Mouse (Mus musculus): ENCODE results near the gene Zbtb39. TPM values are rescaled to one million over a fixed set of nuclear protein-coding genes. Genes with fewer than 3 reads are reported as not detected.
A peak's percentile ranks its signal among the peaks of the same experiment; 100 is the strongest.

Gene Zbtb39
- polyA plus RNA-seq, 1 experiment from 2014 or later, result 2.5 TPM

GRCm38 (mm10) chr10:127710331-127710730, 29.0 kb upstream of the Zbtb39 start:
- Histone ChIP-seq H3K4me1 (replicated peaks) (peaks cover 14% of the 10 kb centered on the region), H3K27ac (ENCODE audit: poor library complexity, severe bottlenecking) (no peak overlapping the region), H3K4me3 (no peak overlapping the region), H3K36me3 (no peaks in the 10 kb centered on the region), H3K27me3 (replicated peaks) (peaks cover 10% of the 10 kb centered on the region; the same call in 1 of the 2 replicates), H3K4me2 (no peak overlapping the region), H3K9me3 (replicated peaks) (no peaks in the 10 kb centered on the region), H3K9ac (no peak overlapping the region)
- 54% methylated on average over 13 of the region's 13 CpGs for WGBS
- ATAC-seq (ENCODE audit: insufficient number of reproducible peaks, low FRiP score), result no peak

GRCm38 (mm10) chr10:127712736-127713135, 26.6 kb upstream of the Zbtb39 start:
- Histone ChIP-seq H3K4me2 (no peak overlapping the region), H3K9ac (no peak overlapping the region), H3K27me3 (replicated peaks) (peaks cover 18% of the 10 kb centered on the region; the same call in 1 of the 2 replicates), H3K9me3 (replicated peaks) (no peaks in the 10 kb centered on the region), H3K4me3 (no peak overlapping the region), H3K27ac (ENCODE audit: poor library complexity, severe bottlenecking) (no peak overlapping the region), H3K4me1 (replicated peaks) (peaks cover 2% of the 10 kb centered on the region), H3K36me3 (no peaks in the 10 kb centered on the region)
- ATAC-seq (ENCODE audit: insufficient number of reproducible peaks, low FRiP score), result no peak
- WGBS, result 71% methylated on average over 6 of the region's 6 CpGs

GRCm38 (mm10) chr10:127721671-127722418, 17.5 kb upstream of the Zbtb39 start:
- WGBS, result 4% methylated on average over 20 of the region's 20 CpGs
- Histone ChIP-seq H3K4me1 (replicated peaks) (peaks cover 19% of the 10 kb centered on the region), H3K4me2 (peak overlapping the region; percentile 49), H3K36me3 (no peaks in the 10 kb centered on the region), H3K9me3 (replicated peaks) (no peaks in the 10 kb centered on the region), H3K4me3 (peak overlapping the region; percentile 19), H3K27me3 (replicated peaks) (peaks cover 55% of the 10 kb centered on the region), H3K9ac (peak overlapping the region; percentile 23), H3K27ac (ENCODE audit: poor library complexity, severe bottlenecking) (no peak overlapping the region)
- ATAC-seq (ENCODE audit: insufficient number of reproducible peaks, low FRiP score), result no peak; the same call in 1 of the 2 replicates

GRCm38 (mm10) chr10:127724178-127724577, 15.2 kb upstream of the Zbtb39 start, which contains the start of gene Tac2:
Gene Tac2, plus strand, starts transcription at chr10:127724478.
- peaks cover 19% of the 10 kb centered on the region for H3K4me1 ChIP-seq (replicated peaks)
- H3K36me3 ChIP-seq, result no peaks in the 10 kb centered on the region
- ATAC-seq (ENCODE audit: insufficient number of reproducible peaks, low FRiP score), result no peak
- no peak within 1 kb of the TSS for H3K9ac ChIP-seq
- H3K27me3 ChIP-seq (replicated peaks), result peaks cover 65% of the 10 kb centered on the region
- no peak within 1 kb of the TSS for H3K27ac ChIP-seq (ENCODE audit: poor library complexity, severe bottlenecking)
- no peaks in the 10 kb centered on the region for H3K9me3 ChIP-seq (replicated peaks)
- 72% methylated on average over 3 of the region's 3 CpGs for WGBS
- no peak within 1 kb of the TSS for H3K4me3 ChIP-seq
- H3K4me2 ChIP-seq, result no peak within 1 kb of the TSS

GRCm38 (mm10) chr10:127725136-127725535, 14.2 kb upstream of the Zbtb39 start:
- no peak for ATAC-seq (ENCODE audit: insufficient number of reproducible peaks, low FRiP score)
- Histone ChIP-seq H3K4me2 (no peak overlapping the region), H3K27me3 (replicated peaks) (peaks cover 63% of the 10 kb centered on the region), H3K36me3 (no peaks in the 10 kb centered on the region), H3K9ac (no peak overlapping the region), H3K4me3 (no peak overlapping the region), H3K9me3 (replicated peaks) (no peaks in the 10 kb centered on the region), H3K4me1 (replicated peaks) (peaks cover 19% of the 10 kb centered on the region), H3K27ac (ENCODE audit: poor library complexity, severe bottlenecking) (no peak overlapping the region)
- WGBS, result 58% methylated on average over 4 of the region's 4 CpGs

- no peak for ATAC-seq (ENCODE audit: insufficient number of reproducible peaks, low FRiP score)
- H3K27me3 ChIP-seq (replicated peaks), result peaks cover 34% of the 10 kb centered on the region
- H3K4me3 ChIP-seq, result no peak overlapping the region
- no peak overlapping the region for H3K27ac ChIP-seq (ENCODE audit: poor library complexity, severe bottlenecking)
- WGBS, result 74% methylated on average over 8 of the region's 8 CpGs
- no peaks in the 10 kb centered on the region for H3K9me3 ChIP-seq (replicated peaks)
- H3K36me3 ChIP-seq, result no peaks in the 10 kb centered on the region
- H3K9ac ChIP-seq, result no peak overlapping the region
- no peaks in the 10 kb centered on the region for H3K4me1 ChIP-seq (replicated peaks)
- no peak overlapping the region for H3K4me2 ChIP-seq
These were observed 10.9 kb upstream of the Zbtb39 start for GRCm38 (mm10) chr10:127728437-127728836.

- Histone ChIP-seq H3K36me3 (no peaks in the 10 kb centered on the region), H3K27me3 (replicated peaks) (peaks cover 28% of the 10 kb centered on the region), H3K27ac (ENCODE audit: poor library complexity, severe bottlenecking) (no peak overlapping the region), H3K9me3 (replicated peaks) (no peaks in the 10 kb centered on the region), H3K4me3 (no peak overlapping the region), H3K4me2 (no peak overlapping the region), H3K9ac (no peak overlapping the region), H3K4me1 (replicated peaks) (no peaks in the 10 kb centered on the region; the same call in 1 of the 2 replicates)
- 61% methylated on average over 11 of the region's 11 CpGs for WGBS
- no peak for ATAC-seq (ENCODE audit: insufficient number of reproducible peaks, low FRiP score)
These were observed 8.9 kb upstream of the Zbtb39 start for GRCm38 (mm10) chr10:127730285-127730932.

GRCm38 (mm10) chr10:127730933-127731310, 8.4 kb upstream of the Zbtb39 start:
- no peaks in the 10 kb centered on the region; the same call in 1 of the 2 replicates for H3K4me1 ChIP-seq (replicated peaks)
- no peak overlapping the region for H3K4me2 ChIP-seq
- 58% methylated on average over 9 of the region's 9 CpGs for WGBS
- no peaks in the 10 kb centered on the region for H3K9me3 ChIP-seq (replicated peaks)
- ATAC-seq (ENCODE audit: insufficient number of reproducible peaks, low FRiP score), result no peak
- H3K27me3 ChIP-seq (replicated peaks), result peaks cover 25% of the 10 kb centered on the region
- H3K36me3 ChIP-seq, result no peaks in the 10 kb centered on the region
- no peak overlapping the region for H3K27ac ChIP-seq (ENCODE audit: poor library complexity, severe bottlenecking)
- no peak overlapping the region for H3K9ac ChIP-seq
- no peak overlapping the region for H3K4me3 ChIP-seq

GRCm38 (mm10) chr10:127731397-127731796, 7.9 kb upstream of the Zbtb39 start:
- H3K27me3 ChIP-seq (replicated peaks), result peaks cover 23% of the 10 kb centered on the region
- H3K36me3 ChIP-seq, result no peaks in the 10 kb centered on the region
- H3K4me2 ChIP-seq, result no peak overlapping the region
- no peak overlapping the region for H3K9ac ChIP-seq
- H3K27ac ChIP-seq (ENCODE audit: poor library complexity, severe bottlenecking), result no peak overlapping the region
- 38% methylated on average over 5 of the region's 5 CpGs for WGBS
- no peak overlapping the region for H3K4me3 ChIP-seq
- ATAC-seq (ENCODE audit: insufficient number of reproducible peaks, low FRiP score), result no peak
- H3K4me1 ChIP-seq (replicated peaks), result no peaks in the 10 kb centered on the region; the same call in 1 of the 2 replicates
- no peaks in the 10 kb centered on the region for H3K9me3 ChIP-seq (replicated peaks)

- Histone ChIP-seq H3K27me3 (replicated peaks) (0 out of 2 replicates have a peak, but pooled peaks cover 4% of the 10 kb centered on the region), H3K9ac (no peak overlapping the region), H3K4me1 (replicated peaks) (peaks cover 9% of the 10 kb centered on the region), H3K9me3 (replicated peaks) (no peaks in the 10 kb centered on the region), H3K27ac (ENCODE audit: poor library complexity, severe bottlenecking) (no peak overlapping the region), H3K4me3 (no peak overlapping the region), H3K36me3 (no peaks in the 10 kb centered on the region), H3K4me2 (no peak overlapping the region)
- no peak for ATAC-seq (ENCODE audit: insufficient number of reproducible peaks, low FRiP score)
- 21% methylated on average over 5 of the region's 5 CpGs for WGBS
These were observed 4.9 kb upstream of the Zbtb39 start for GRCm38 (mm10) chr10:127734434-127734833.

GRCm38 (mm10) chr10:127736266-127736665, 3.1 kb upstream of the Zbtb39 start:
- Histone ChIP-seq H3K27ac (ENCODE audit: poor library complexity, severe bottlenecking) (no peak overlapping the region), H3K9me3 (replicated peaks) (no peaks in the 10 kb centered on the region), H3K27me3 (replicated peaks) (no peaks in the 10 kb centered on the region), H3K4me2 (no peak overlapping the region), H3K9ac (no peak overlapping the region), H3K36me3 (peaks cover under 1% of the 10 kb centered on the region), H3K4me3 (no peak overlapping the region), H3K4me1 (replicated peaks) (peaks cover 14% of the 10 kb centered on the region)
- no peak for ATAC-seq (ENCODE audit: insufficient number of reproducible peaks, low FRiP score)
- WGBS, result 76% methylated on average over 2 of the region's 2 CpGs

Measured in heart, embryonic 12.5 days (tissue).